Mouse (Mus musculus): ENCODE data around the gene Npas3. TPM values are rescaled to one million over a fixed set of nuclear protein-coding genes. Genes with fewer than 3 reads are reported as not detected.

Gene Npas3
- polyA plus RNA-seq, 1 experiment from 2014 or later = 0.61 TPM

GRCm38 (mm10) chr12:54002496-54002895 is 754.0 kb downstream of the Npas3 start:
- no peak for ATAC-seq (ENCODE audit: low FRiP score, low TSS enrichment)
- 76% methylated on average over 4 of the region's 4 CpGs for WGBS

DNA sequence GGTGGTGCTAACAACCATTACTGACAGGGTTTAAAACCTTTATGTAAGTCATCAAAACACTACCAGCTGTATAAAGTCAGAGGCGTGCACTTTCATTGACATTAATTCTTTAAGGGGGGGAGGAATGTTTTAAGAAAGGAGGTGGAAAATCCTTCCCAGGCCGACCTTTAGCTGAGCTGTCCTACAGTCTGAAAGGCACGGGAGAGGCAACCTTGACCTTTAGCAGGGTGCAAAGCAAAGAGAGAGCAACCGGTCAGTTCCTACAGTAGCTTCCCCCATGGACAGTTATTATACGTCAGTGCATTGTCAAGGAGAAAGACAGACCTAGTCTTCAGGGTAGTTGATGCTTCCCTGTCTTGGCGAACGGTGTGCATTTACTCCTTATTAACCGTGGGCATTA is 756.1 kb downstream of the Npas3 start:
- no peak overlapping the region for H3K27ac ChIP-seq (replicated peaks)
- no peaks in the 10 kb centered on the region for H3K36me3 ChIP-seq (ENCODE audit: control insufficient read depth, insufficient read depth, low read length)
- no peaks in the 10 kb centered on the region for H3K9me3 ChIP-seq (ENCODE audit: control insufficient read depth, low read length)
- ATAC-seq (ENCODE audit: low FRiP score, low TSS enrichment) (no peak), DNase-seq (ENCODE audit: low spot score) (no peak)
- no peak overlapping the region for H3K9ac ChIP-seq (ENCODE audit: low read length)
- TF ChIP-seq EP300 (optimal IDR thresholded peaks at IDR 0.05) = no peak
- TF ChIP-seq CTCF (IDR thresholded peaks at IDR 0.05; ENCODE audit: low read depth) = no peak
- H3K4me2 ChIP-seq (replicated peaks; ENCODE audit: low read depth) = no peak overlapping the region
- no peak overlapping the region for H3K4me3 ChIP-seq (ENCODE audit: low read depth, low read length)
- 26% methylated on average over 8 of the region's 8 CpGs for WGBS
- H3K27me3 ChIP-seq (ENCODE audit: control insufficient read depth, insufficient read depth, low read length) = no peaks in the 10 kb centered on the region
- no peaks in the 10 kb centered on the region for H3K4me1 ChIP-seq (replicated peaks; ENCODE audit: control insufficient read depth, insufficient read depth)

More at GRCm38 (mm10) chr12:54002496-54002895, 754.0 kb downstream of the Npas3 start:
- Histone ChIP-seq H3K36me3 (ENCODE audit: control insufficient read depth, insufficient read depth, low read length) (no peaks in the 10 kb centered on the region), H3K4me3 (ENCODE audit: low read depth, low read length) (no peak overlapping the region), H3K27me3 (ENCODE audit: control insufficient read depth, insufficient read depth, low read length) (no peaks in the 10 kb centered on the region), H3K4me1 (replicated peaks; ENCODE audit: control insufficient read depth, insufficient read depth) (no peaks in the 10 kb centered on the region), H3K9ac (ENCODE audit: low read length) (no peak overlapping the region), H3K9me3 (ENCODE audit: control insufficient read depth, low read length) (no peaks in the 10 kb centered on the region), H3K4me2 (replicated peaks; ENCODE audit: low read depth) (no peak overlapping the region), H3K27ac (replicated peaks) (no peak overlapping the region)
- DNase-seq (ENCODE audit: low spot score) = no peak
- peak; percentile 37 for TF ChIP-seq CTCF (IDR thresholded peaks at IDR 0.05; ENCODE audit: low read depth)
- TF ChIP-seq EP300 (optimal IDR thresholded peaks at IDR 0.05) = no peak

- H3K4me3 ChIP-seq (ENCODE audit: low read depth, low read length) = no peak overlapping the region
- no peaks in the 10 kb centered on the region for H3K36me3 ChIP-seq (ENCODE audit: control insufficient read depth, insufficient read depth, low read length)
- no peaks in the 10 kb centered on the region for H3K4me1 ChIP-seq (replicated peaks; ENCODE audit: control insufficient read depth, insufficient read depth)
- no peak overlapping the region for H3K9ac ChIP-seq (ENCODE audit: low read length)
- ATAC-seq (ENCODE audit: low FRiP score, low TSS enrichment) (no peak), DNase-seq (ENCODE audit: low spot score) (no peak)
- no peak overlapping the region for H3K27ac ChIP-seq (replicated peaks)
- no peak overlapping the region for H3K4me2 ChIP-seq (replicated peaks; ENCODE audit: low read depth)
- WGBS = 75% methylated on average over 4 of the region's 4 CpGs
- no peak for TF ChIP-seq EP300 (optimal IDR thresholded peaks at IDR 0.05)
- no peak for TF ChIP-seq CTCF (IDR thresholded peaks at IDR 0.05; ENCODE audit: low read depth)
- H3K9me3 ChIP-seq (ENCODE audit: control insufficient read depth, low read length) = no peaks in the 10 kb centered on the region
- no peaks in the 10 kb centered on the region for H3K27me3 ChIP-seq (ENCODE audit: control insufficient read depth, insufficient read depth, low read length)
Observed at GRCm38 (mm10) chr12:54005546-54005945, 757.1 kb downstream of the Npas3 start.

DNA sequence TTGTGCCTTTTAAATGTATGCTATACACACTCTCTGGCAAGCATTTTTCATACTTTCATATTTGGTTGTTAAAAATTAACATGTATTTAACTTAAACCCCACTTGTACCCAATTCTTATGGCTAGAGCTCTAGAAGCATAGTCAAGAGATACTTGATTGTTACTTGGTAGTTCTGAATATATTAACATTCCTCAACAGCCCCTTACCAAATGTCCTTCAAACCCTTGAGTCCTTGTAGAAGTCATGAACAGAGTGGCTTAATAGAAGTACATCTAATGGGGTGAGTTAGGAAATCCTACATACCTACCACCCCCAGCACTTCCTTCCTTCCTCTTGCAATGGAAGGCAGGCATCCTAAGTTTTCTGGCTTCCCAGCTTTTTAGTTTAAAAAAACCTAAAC is 766.8 kb downstream of the Npas3 start:
- H3K36me3 ChIP-seq (ENCODE audit: control insufficient read depth, insufficient read depth, low read length) = no peaks in the 10 kb centered on the region
- DNase-seq (ENCODE audit: low spot score) (no peak), ATAC-seq (ENCODE audit: low FRiP score, low TSS enrichment) (no peak)
- H3K9me3 ChIP-seq (ENCODE audit: control insufficient read depth, low read length) = no peaks in the 10 kb centered on the region
- no peak overlapping the region for H3K9ac ChIP-seq (ENCODE audit: low read length)
- H3K4me1 ChIP-seq (replicated peaks; ENCODE audit: control insufficient read depth, insufficient read depth) = no peaks in the 10 kb centered on the region
- TF ChIP-seq CTCF (IDR thresholded peaks at IDR 0.05; ENCODE audit: low read depth) = no peak
- TF ChIP-seq EP300 (optimal IDR thresholded peaks at IDR 0.05) = no peak
- no peak overlapping the region for H3K4me2 ChIP-seq (replicated peaks; ENCODE audit: low read depth)
- H3K4me3 ChIP-seq (ENCODE audit: low read depth, low read length) = no peak overlapping the region
- H3K27me3 ChIP-seq (ENCODE audit: control insufficient read depth, insufficient read depth, low read length) = no peaks in the 10 kb centered on the region
- H3K27ac ChIP-seq (replicated peaks) = no peak overlapping the region

GRCm38 (mm10) chr12:54017949-54018348 is 769.5 kb downstream of the Npas3 start:
- Histone ChIP-seq H3K9me3 (ENCODE audit: control insufficient read depth, low read length) (no peaks in the 10 kb centered on the region), H3K27me3 (ENCODE audit: control insufficient read depth, insufficient read depth, low read length) (no peaks in the 10 kb centered on the region), H3K4me3 (ENCODE audit: low read depth, low read length) (no peak overlapping the region), H3K9ac (ENCODE audit: low read length) (no peak overlapping the region), H3K36me3 (ENCODE audit: control insufficient read depth, insufficient read depth, low read length) (no peaks in the 10 kb centered on the region), H3K4me1 (replicated peaks; ENCODE audit: control insufficient read depth, insufficient read depth) (no peaks in the 10 kb centered on the region), H3K4me2 (replicated peaks; ENCODE audit: low read depth) (no peak overlapping the region), H3K27ac (replicated peaks) (no peak overlapping the region)
- no peak for ATAC-seq (ENCODE audit: low FRiP score, low TSS enrichment)
- TF ChIP-seq CTCF (IDR thresholded peaks at IDR 0.05; ENCODE audit: low read depth) = no peak
- TF ChIP-seq EP300 (optimal IDR thresholded peaks at IDR 0.05) = no peak
- 93% methylated on average over 8 of the region's 8 CpGs for WGBS
- no peak for DNase-seq (ENCODE audit: low spot score)

- no peak overlapping the region for H3K4me3 ChIP-seq (ENCODE audit: low read depth, low read length)
- WGBS = 91% methylated on average over 8 of the region's 8 CpGs
- no peaks in the 10 kb centered on the region for H3K27me3 ChIP-seq (ENCODE audit: control insufficient read depth, insufficient read depth, low read length)
- no peak for DNase-seq (ENCODE audit: low spot score)
- no peaks in the 10 kb centered on the region for H3K4me1 ChIP-seq (replicated peaks; ENCODE audit: control insufficient read depth, insufficient read depth)
- ATAC-seq (ENCODE audit: low FRiP score, low TSS enrichment) = no peak
- no peaks in the 10 kb centered on the region for H3K36me3 ChIP-seq (ENCODE audit: control insufficient read depth, insufficient read depth, low read length)
- H3K27ac ChIP-seq (replicated peaks) = no peak overlapping the region
- TF ChIP-seq EP300 (optimal IDR thresholded peaks at IDR 0.05) (no peak), CTCF (IDR thresholded peaks at IDR 0.05; ENCODE audit: low read depth) (no peak)
- H3K9me3 ChIP-seq (ENCODE audit: control insufficient read depth, low read length) = no peaks in the 10 kb centered on the region
- no peak overlapping the region for H3K9ac ChIP-seq (ENCODE audit: low read length)
- H3K4me2 ChIP-seq (replicated peaks; ENCODE audit: low read depth) = no peak overlapping the region
Observed at GRCm38 (mm10) chr12:54019979-54020378, 771.5 kb downstream of the Npas3 start.

Measured in stomach, postnatal 0 days (tissue).